Mouse (Mus musculus) embryonic facial prominence, embryonic 14.5 days (tissue): ENCODE measurements around the gene Vps41. TPM values are rescaled to one million over a fixed set of nuclear protein-coding genes. Genes with fewer than 3 reads are reported as not detected.

ENCODE experiments used
- ATAC-seq: fragments of 200-750 bp; cut with Nextera tagmentation; 2 replicates; pipeline ENCODE4 v1.8.0; 2017; ENCODE audit warnings: low read depth, moderate number of reproducible peaks, moderate TSS enrichment
- DNase-seq: peaks from one replicate; pipeline ENCODE4 v3.0.0-alpha.2; 2015; ENCODE audit warnings: low spot score
- H3K27ac ChIP-seq: fragments of 300-500 bp; sonication (generic); replicated peaks from 2 replicates; pipeline ENCODE4 v1.5.1; 2014; ENCODE audit warnings: low read depth, mild to moderate bottlenecking, low read length, moderate library complexity
- H3K27me3 ChIP-seq: fragments of 300-500 bp; sonication (generic); replicated peaks from 2 replicates; pipeline ENCODE4 v1.6.1; 2014; ENCODE audit warnings: low read length; ENCODE audit not compliant: control insufficient read depth, insufficient read depth
- H3K36me3 ChIP-seq: fragments of 300-500 bp; sonication (generic); 2 replicates; pipeline ENCODE4 v1.6.1; 2014; ENCODE audit warnings: low read length, mixed read lengths; ENCODE audit not compliant: control insufficient read depth, insufficient read depth
- H3K4me1 ChIP-seq: fragments of 300-500 bp; sonication (generic); 2 replicates; pipeline ENCODE4 v1.6.1; 2014; ENCODE audit warnings: antibody characterized with exemption, low read length; ENCODE audit not compliant: control insufficient read depth, insufficient read depth
- H3K4me2 ChIP-seq: fragments of 300-500 bp; sonication (generic); 2 replicates; pipeline ENCODE4 v1.6.1; 2014; ENCODE audit warnings: low read depth, mild to moderate bottlenecking, low read length, moderate library complexity, mixed read lengths
- H3K4me3 ChIP-seq: fragments of 300-500 bp; sonication (generic); 2 replicates; pipeline ENCODE4 v1.5.1; 2014; ENCODE audit warnings: low read depth, mild to moderate bottlenecking, low read length
- H3K9ac ChIP-seq: fragments of 300-500 bp; sonication (generic); 2 replicates; pipeline ENCODE4 v1.6.1; 2014; ENCODE audit warnings: low read depth, mild to moderate bottlenecking, low read length, moderate library complexity, mixed read lengths
- H3K9me3 ChIP-seq: fragments of 300-500 bp; sonication (generic); 2 replicates; pipeline ENCODE4 v1.6.1; 2016; ENCODE audit warnings: low read length; ENCODE audit not compliant: control insufficient read depth
- WGBS: fragments of 180-500 bp; shearing (Covaris S2); extraction: QIAGEN DNeasy Blood & Tissue Kit; methylation state at CpG from one replicate; pipeline ENCODE4 v1.1.7; 2014; 5-methylcytosine and 5-hydroxymethylcytosine counted together
- polyA plus RNA-seq: library from polyadenylated mRNA; unstranded; fragments of >200 nt; fragmentation: Nextera tagmentation; extraction: Ambion mirVana; gene quantifications from 2 replicates; pipeline ENCODE4 v1.2.1, GENCODE M21; 2014

The Vps41 gene
- polyA plus RNA-seq, 1 experiment from 2014 or later: 70.6 TPM

DNA sequence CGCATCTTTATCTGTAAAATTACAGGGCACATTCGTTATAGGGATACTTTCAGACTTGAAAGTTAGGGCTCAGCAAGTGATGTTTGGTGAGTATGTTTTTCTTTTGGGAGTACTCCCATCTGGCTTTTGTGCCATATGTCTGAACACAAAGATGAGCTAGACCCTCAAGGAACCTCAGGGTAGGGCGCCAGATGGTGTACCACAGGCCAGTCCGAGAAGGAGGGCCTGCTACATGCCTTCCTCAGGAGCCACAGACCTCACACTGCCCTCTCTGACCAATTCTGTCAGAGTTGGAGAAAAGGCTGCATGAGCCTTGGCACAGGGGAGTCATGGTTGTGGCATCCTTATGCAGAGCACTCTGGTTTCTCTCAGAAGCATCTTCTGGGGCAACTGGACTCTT, 125.5 kb downstream of the Vps41 start:
- Histone ChIP-seq H3K27me3 (no peaks in the 10 kb centered on the region), H3K9ac (no peak overlapping the region), H3K36me3 (peaks cover 25% of the 10 kb centered on the region; the same call in 1 of the 2 replicates), H3K4me3 (no peak overlapping the region), H3K9me3 (no peaks in the 10 kb centered on the region), H3K4me2 (no peak overlapping the region), H3K27ac (no peak overlapping the region), H3K4me1 (no peaks in the 10 kb centered on the region)
- 83% methylated on average over 4 of the region's 4 CpGs for WGBS
- ATAC-seq: no peak
- no peak for DNase-seq

DNA sequence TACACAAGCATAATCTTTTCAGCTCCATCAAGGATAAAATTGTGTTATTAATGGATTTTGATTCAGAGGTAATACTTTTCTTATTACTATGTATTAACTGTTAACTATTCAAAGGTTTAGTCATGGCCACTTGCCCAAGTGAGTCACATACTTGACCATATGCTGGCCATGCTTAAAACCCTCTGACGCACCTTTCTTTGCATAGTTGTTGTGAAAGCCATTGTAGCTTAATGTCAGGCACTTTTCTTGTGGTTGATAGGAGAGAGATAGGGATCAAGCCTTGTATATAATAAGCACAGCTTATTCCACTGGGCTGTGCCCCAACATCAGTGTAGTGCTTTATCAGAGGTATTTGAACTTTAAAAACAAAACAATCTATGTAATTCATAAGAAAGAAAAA, 126.5 kb downstream of the Vps41 start:
- Histone ChIP-seq H3K27me3 (no peaks in the 10 kb centered on the region), H3K9me3 (no peaks in the 10 kb centered on the region), H3K4me2 (no peak overlapping the region), H3K4me1 (no peaks in the 10 kb centered on the region), H3K27ac (no peak overlapping the region), H3K9ac (no peak overlapping the region), H3K4me3 (no peak overlapping the region), H3K36me3 (peaks cover 22% of the 10 kb centered on the region; the same call in 1 of the 2 replicates)
- WGBS: 89% methylated on average over 1 of the region's 1 CpGs
- DNase-seq (no peak), ATAC-seq (no peak)

DNA sequence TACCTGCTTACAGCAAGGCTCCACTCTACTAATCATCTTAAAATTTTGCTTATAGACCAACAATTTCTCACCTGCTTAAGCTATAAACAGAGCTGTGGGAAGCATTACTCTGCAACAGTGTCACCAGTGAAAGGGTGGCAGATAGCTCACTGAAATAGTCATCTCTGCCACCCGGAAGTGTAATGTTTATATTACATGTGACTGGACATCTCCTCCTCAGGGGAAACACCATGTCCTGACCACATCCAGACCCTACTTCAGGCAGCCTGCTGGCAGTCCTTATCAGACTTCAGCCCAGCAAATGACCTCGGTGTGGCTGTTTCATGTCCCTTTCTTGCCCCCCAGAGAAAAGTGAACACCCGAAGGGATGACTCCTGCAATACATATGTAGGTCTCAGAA, 130.3 kb downstream of the Vps41 start:
- Histone ChIP-seq H3K27me3 (no peaks in the 10 kb centered on the region), H3K27ac (no peak overlapping the region), H3K4me3 (no peak overlapping the region), H3K9me3 (no peaks in the 10 kb centered on the region), H3K4me1 (no peaks in the 10 kb centered on the region), H3K9ac (no peak overlapping the region), H3K36me3 (0 out of 2 replicates have a peak, but pooled peaks cover 17% of the 10 kb centered on the region), H3K4me2 (no peak overlapping the region)
- WGBS: 77% methylated on average over 3 of the region's 3 CpGs
- ATAC-seq (no peak), DNase-seq (no peak)

GRCm38 (mm10) chr13:18849563-18849962, 132.5 kb downstream of the Vps41 start:
- H3K36me3 ChIP-seq: 0 out of 2 replicates have a peak, but pooled peaks cover 21% of the 10 kb centered on the region
- DNase-seq (no peak), ATAC-seq (no peak)
- no peaks in the 10 kb centered on the region for H3K4me1 ChIP-seq
- H3K27ac ChIP-seq: no peak overlapping the region
- H3K9ac ChIP-seq: no peak overlapping the region
- no peaks in the 10 kb centered on the region for H3K9me3 ChIP-seq
- no peak overlapping the region for H3K4me2 ChIP-seq
- H3K4me3 ChIP-seq: no peak overlapping the region
- H3K27me3 ChIP-seq: no peaks in the 10 kb centered on the region

DNA sequence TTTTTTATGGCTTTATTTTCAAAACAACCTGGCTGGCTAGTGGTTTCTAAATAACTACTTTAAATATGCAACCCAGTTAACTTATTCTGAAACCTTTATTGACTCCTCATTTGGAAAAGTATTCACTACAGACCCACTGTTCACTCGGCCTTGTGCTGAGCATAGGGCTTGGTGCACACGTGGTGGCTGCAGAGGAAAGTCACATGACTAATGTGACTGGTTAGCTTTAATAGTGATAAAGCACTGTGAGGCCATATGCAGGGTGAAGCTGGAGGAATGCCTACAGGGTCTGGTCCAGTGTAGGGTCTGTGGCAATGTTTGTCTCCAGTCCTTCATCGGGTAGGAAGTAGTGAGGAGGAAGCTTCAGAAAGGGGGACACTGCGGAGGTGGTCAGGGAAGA, 134.1 kb downstream of the Vps41 start:
- no peak for ATAC-seq
- no peak overlapping the region for H3K4me2 ChIP-seq

DNA sequence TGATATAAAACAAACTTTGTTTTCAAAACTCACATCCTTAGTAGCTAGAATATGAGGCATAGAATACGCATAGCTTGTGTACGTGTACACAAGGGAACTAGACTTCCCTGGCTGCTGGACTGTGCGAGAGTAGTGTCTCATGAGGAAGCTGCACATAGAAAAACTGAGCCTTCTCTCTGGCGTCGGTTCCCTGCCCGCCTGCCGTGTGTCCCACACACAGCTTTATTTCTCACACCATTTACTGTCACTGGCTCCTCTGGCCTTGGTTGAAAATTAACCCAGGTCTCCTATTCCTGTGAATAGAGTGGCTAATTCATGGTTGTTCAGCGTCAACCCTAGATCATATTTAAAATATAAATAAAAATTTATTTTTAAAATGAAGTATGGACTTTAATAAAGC, 135.6 kb downstream of the Vps41 start:
- 91% methylated on average over 8 of the region's 8 CpGs for WGBS
- Histone ChIP-seq H3K4me2 (no peak overlapping the region), H3K4me1 (no peaks in the 10 kb centered on the region), H3K27ac (no peak overlapping the region), H3K4me3 (no peak overlapping the region), H3K36me3 (peaks cover 13% of the 10 kb centered on the region; the same call in 1 of the 2 replicates), H3K27me3 (no peaks in the 10 kb centered on the region), H3K9me3 (no peaks in the 10 kb centered on the region), H3K9ac (no peak overlapping the region)
- no peak for DNase-seq
- ATAC-seq: no peak

More for the DNA sequence above, 134.1 kb downstream of the Vps41 start:
- H3K27me3 ChIP-seq: no peaks in the 10 kb centered on the region
- DNase-seq: no peak
- peaks cover 18% of the 10 kb centered on the region; the same call in 1 of the 2 replicates for H3K36me3 ChIP-seq
- WGBS: 73% methylated on average over 4 of the region's 4 CpGs
- H3K4me1 ChIP-seq: no peaks in the 10 kb centered on the region
- no peak overlapping the region for H3K9ac ChIP-seq
- no peak overlapping the region for H3K27ac ChIP-seq
- H3K9me3 ChIP-seq: no peaks in the 10 kb centered on the region
- H3K4me3 ChIP-seq: no peak overlapping the region

DNA sequence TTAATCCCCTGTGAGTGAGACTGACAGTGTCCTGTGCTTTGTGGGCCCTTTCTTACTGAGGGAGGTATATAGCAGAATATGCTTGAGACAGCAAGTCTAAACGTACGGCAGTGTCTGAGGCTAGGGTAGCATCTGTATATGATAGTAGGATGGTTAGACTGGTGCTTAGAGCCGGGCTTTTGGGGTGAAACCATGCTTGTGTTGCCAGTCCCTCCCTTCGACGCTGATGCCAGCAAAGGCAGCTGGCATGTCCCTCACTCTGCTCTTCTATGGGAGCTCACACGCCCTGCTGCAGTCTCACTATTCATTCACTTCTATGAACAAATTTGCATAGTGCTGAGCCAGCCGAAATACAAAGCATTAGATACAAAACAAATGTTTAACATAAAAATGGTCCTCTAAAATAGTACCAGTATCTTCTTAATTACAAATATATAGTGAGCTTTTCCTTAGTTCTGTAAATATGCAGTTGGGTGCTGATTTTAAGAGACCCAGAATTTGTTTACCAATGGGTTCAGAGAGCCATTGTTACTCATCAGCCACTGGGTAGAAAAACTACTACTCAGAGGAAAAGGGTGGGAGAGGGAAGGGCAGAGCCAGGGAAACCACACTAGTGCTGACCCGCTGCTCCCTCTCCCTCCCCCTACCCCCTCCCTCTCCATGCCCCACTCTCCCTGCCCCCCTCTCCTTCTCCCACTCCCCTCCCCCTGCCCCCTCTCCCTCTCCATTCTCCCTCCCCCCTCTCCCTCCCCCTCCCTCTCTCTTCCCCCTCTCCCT, 139.1 kb downstream of the Vps41 start:
- no peaks in the 10 kb centered on the region for H3K27me3 ChIP-seq
- no peak overlapping the region for H3K27ac ChIP-seq
- H3K9ac ChIP-seq: no peak overlapping the region
- no peak overlapping the region for H3K4me2 ChIP-seq
- 75% methylated on average over 8 of the region's 8 CpGs for WGBS
- H3K4me3 ChIP-seq: no peak overlapping the region
- H3K36me3 ChIP-seq: peaks cover 8% of the 10 kb centered on the region; the same call in 1 of the 2 replicates
- DNase-seq (no peak), ATAC-seq (no peak)
- H3K9me3 ChIP-seq: no peaks in the 10 kb centered on the region
- no peaks in the 10 kb centered on the region for H3K4me1 ChIP-seq

DNA sequence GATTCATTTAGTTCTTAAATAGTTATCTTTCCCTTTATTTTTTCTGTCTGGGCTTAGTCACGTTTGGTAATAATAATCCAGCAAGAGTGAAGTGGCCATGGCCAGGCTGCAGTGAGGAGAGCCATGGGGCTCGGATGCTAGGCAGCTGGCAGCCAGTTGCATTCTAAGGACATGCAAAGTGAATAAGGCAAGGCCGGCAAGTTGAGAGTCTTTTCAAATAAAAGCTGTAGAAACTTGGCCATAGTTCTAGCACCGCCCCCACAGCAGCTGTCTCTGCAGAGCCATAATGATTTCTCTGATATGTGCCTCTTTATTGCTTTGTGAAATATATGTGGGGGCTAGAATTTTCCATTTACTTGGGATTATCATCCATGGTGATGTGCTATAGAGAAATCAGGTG, 141.1 kb downstream of the Vps41 start:
- DNase-seq (peak; percentile 19), ATAC-seq (no peak)
- WGBS: 76% methylated on average over 4 of the region's 4 CpGs
- Histone ChIP-seq H3K27ac (no peak overlapping the region), H3K9me3 (no peaks in the 10 kb centered on the region), H3K9ac (no peak overlapping the region), H3K4me2 (no peak overlapping the region), H3K4me1 (no peaks in the 10 kb centered on the region), H3K36me3 (peaks cover 19% of the 10 kb centered on the region; the same call in 1 of the 2 replicates), H3K27me3 (no peaks in the 10 kb centered on the region), H3K4me3 (no peak overlapping the region)

- no peak for DNase-seq
- Histone ChIP-seq H3K27ac (no peak overlapping the region), H3K9ac (no peak overlapping the region), H3K4me2 (no peak overlapping the region), H3K4me3 (no peak overlapping the region), H3K36me3 (peaks cover 25% of the 10 kb centered on the region), H3K27me3 (no peaks in the 10 kb centered on the region), H3K9me3 (no peaks in the 10 kb centered on the region), H3K4me1 (no peaks in the 10 kb centered on the region)
- WGBS: 89% methylated on average over 3 of the region's 3 CpGs
- no peak for ATAC-seq
Measured at GRCm38 (mm10) chr13:18859389-18859788, 142.3 kb downstream of the Vps41 start.
